Mouse (Mus musculus) hindbrain, embryonic 16.5 days (tissue): ENCODE results near the gene Itpka. TPM values are rescaled to one million over a fixed set of nuclear protein-coding genes. Genes with fewer than 3 reads are reported as not detected.
"Not testable (repeated sequence)": the region's sequence is repeated elsewhere in the genome, so short reads cannot be mapped to it uniquely, and the experiment has no call there.

Source experiments
- ATAC-seq: fragments of 200-750 bp; cut with Nextera tagmentation; 2 replicates; pipeline ENCODE4 v1.8.0; 2017; ENCODE audit warnings: moderate TSS enrichment, moderate library complexity
- H3K27ac ChIP-seq: fragments of 300-500 bp; sonication (generic); 2 replicates; pipeline ENCODE4 v1.5.1; 2014; ENCODE audit warnings: low read depth, mild to moderate bottlenecking, control low read depth, low read length, moderate library complexity
- H3K27me3 ChIP-seq: fragments of 300-500 bp; sonication (generic); replicated peaks from 2 replicates; pipeline ENCODE4 v1.6.1; 2014; ENCODE audit warnings: low read length; ENCODE audit not compliant: control insufficient read depth, insufficient read depth
- H3K36me3 ChIP-seq: fragments of 300-500 bp; sonication (generic); 2 replicates; pipeline ENCODE4 v1.6.1; 2014; ENCODE audit warnings: mild to moderate bottlenecking, low read length, moderate library complexity, mixed read lengths; ENCODE audit not compliant: control insufficient read depth, insufficient read depth
- H3K4me1 ChIP-seq: fragments of 300-500 bp; sonication (generic); 2 replicates; pipeline ENCODE4 v1.6.1; 2014; ENCODE audit warnings: low read depth, low read length; ENCODE audit not compliant: control insufficient read depth, insufficient read depth
- H3K4me2 ChIP-seq: fragments of 300-500 bp; sonication (generic); 2 replicates; pipeline ENCODE4 v1.6.1; 2014; ENCODE audit warnings: mild to moderate bottlenecking, low read length, control low read depth, moderate library complexity
- H3K4me3 ChIP-seq: fragments of 300-500 bp; sonication (generic); 2 replicates; pipeline ENCODE4 v1.5.1; 2014; ENCODE audit warnings: mild to moderate bottlenecking, low read length, control low read depth, moderate library complexity
- H3K9ac ChIP-seq: fragments of 300-500 bp; sonication (generic); 2 replicates; pipeline ENCODE4 v1.6.1; 2014; ENCODE audit warnings: low read depth, mild to moderate bottlenecking, control low read depth, low read length, moderate library complexity
- H3K9me3 ChIP-seq: fragments of 300-500 bp; sonication (generic); 2 replicates; pipeline ENCODE4 v1.6.1; 2014; ENCODE audit warnings: mild to moderate bottlenecking, low read length, moderate library complexity; ENCODE audit not compliant: control insufficient read depth
- WGBS: fragments of 180-500 bp; shearing (Covaris S2); extraction: QIAGEN DNeasy Blood & Tissue Kit; methylation state at CpG from one replicate; pipeline ENCODE4 v1.1.7; 2014; 5-methylcytosine and 5-hydroxymethylcytosine counted together
- polyA plus RNA-seq: library from polyadenylated mRNA; unstranded; fragments of >200 nt; fragmentation: Nextera tagmentation; extraction: Ambion mirVana; gene quantifications from 2 replicates; pipeline ENCODE4 v1.2.1, GENCODE M21; 2015

Itpka gene
- polyA plus RNA-seq = 0.14 and 0.54 TPM in 2 replicates

DNA sequence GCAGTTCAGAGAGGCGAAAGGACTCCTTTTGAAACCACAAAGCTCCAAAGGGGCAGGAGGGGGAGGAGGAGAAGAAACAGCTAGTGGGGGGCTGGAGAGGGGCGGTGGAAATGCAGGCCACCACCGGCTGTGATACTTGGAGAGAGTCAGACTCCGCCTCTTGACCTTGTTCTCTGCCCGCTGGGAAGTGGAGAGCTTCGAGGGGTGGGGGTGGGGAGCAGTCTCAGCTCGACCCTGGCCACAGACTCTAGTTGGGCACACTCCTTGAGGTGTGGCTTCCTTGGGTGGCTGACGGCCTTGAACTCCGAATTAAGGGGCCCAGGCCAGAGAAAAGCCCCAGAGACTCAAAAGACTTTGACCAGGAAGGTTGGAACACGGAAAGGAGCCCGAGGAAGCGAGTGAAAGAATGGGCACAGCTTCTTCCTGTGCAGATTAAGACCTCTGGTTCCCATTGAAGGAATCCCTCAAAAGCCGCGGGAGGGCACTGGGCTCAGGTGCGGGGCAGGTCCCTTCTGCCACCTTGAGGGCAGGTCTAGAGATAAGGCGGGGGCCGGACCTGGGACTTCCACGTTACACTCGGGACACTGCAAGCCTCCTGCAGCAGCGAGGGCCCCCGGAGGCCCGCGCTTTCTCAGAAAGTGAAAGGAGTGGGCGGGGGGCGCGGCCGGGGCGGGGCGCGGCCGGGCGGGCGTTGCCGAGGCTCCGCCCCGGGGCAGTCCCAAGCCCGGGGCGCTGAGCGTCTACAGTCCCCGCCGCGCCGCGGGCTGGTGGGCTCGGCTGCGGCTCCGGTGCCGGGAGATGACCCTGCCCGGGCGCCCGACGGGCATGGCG, at the start of gene Itpka:
TSS of gene Itpka (plus strand) at position 757 of the 831 bp plus-strand sequence.
- under 1% methylated on average over 36 of the region's 53 CpGs for WGBS
- peaks cover 47% of the 10 kb centered on the region for H3K27me3 ChIP-seq
- ATAC-seq = peak; percentile 64

DNA sequence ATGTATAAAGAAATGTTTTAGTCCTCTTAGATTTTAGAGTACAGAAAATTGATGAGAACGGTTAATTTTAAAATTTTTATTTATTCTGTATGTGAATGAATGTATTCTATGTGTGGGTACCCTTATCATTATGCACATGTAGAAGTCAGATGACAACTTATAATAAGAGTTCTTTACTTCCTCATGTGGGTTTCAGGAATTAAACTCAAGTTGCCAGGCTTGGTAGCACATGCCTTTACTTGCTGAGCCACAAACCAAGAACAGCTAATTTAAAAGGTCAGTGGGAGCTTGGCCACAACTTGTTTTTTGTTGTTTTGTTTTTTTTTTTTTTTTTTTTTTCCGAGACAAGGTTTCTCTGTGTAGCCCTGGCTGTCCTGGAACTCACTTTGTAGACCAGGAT, 47.3 kb upstream of the Itpka start:
- no peaks in the 10 kb centered on the region for H3K27me3 ChIP-seq
- no peak overlapping the region for H3K4me3 ChIP-seq
- H3K9me3 ChIP-seq = no peaks in the 10 kb centered on the region
- H3K4me2 ChIP-seq = no peak overlapping the region
- no peak for ATAC-seq
- H3K4me1 ChIP-seq = no peaks in the 10 kb centered on the region
- 93% methylated on average over 2 of the region's 2 CpGs for WGBS
- no peaks in the 10 kb centered on the region for H3K36me3 ChIP-seq
- no peak overlapping the region for H3K27ac ChIP-seq
- no peak overlapping the region for H3K9ac ChIP-seq

More for the DNA sequence above, at the start of gene Itpka:
- Histone ChIP-seq H3K9me3 (no peaks in the 10 kb centered on the region), H3K4me2 (peak within 1 kb of the TSS; percentile 96), H3K9ac (peak within 1 kb of the TSS; percentile 65), H3K27ac (no peak within 1 kb of the TSS), H3K4me3 (peak within 1 kb of the TSS; percentile 63), H3K36me3 (no peaks in the 10 kb centered on the region), H3K4me1 (peaks cover 25% of the 10 kb centered on the region)

DNA sequence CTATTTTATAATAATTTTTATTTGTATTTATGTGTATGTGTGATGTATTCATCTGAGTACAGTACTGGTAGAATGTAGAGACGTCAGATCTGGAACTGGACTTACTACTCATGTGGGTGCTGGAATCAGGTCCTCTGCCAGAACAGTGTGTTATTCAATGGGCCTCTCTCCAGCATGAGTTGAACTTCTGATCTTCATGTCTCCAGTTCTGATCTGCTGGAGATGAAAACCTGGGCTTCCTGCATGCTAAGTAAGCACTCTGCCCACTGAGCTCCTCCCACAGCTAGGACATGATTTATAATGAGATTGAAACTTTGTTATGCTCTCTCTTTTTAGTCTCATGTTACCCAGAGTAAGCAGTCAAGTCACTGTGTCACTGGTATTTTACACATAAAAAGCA, 46.0 kb upstream of the Itpka start:
- ATAC-seq = no peak
- H3K9me3 ChIP-seq = no peaks in the 10 kb centered on the region
- no peak overlapping the region for H3K9ac ChIP-seq
- no peaks in the 10 kb centered on the region for H3K36me3 ChIP-seq
- H3K4me3 ChIP-seq = no peak overlapping the region
- WGBS = 89% methylated on average over 1 of the region's 1 CpGs
- no peak overlapping the region for H3K27ac ChIP-seq
- no peaks in the 10 kb centered on the region for H3K4me1 ChIP-seq
- H3K27me3 ChIP-seq = no peaks in the 10 kb centered on the region
- H3K4me2 ChIP-seq = no peak overlapping the region

DNA sequence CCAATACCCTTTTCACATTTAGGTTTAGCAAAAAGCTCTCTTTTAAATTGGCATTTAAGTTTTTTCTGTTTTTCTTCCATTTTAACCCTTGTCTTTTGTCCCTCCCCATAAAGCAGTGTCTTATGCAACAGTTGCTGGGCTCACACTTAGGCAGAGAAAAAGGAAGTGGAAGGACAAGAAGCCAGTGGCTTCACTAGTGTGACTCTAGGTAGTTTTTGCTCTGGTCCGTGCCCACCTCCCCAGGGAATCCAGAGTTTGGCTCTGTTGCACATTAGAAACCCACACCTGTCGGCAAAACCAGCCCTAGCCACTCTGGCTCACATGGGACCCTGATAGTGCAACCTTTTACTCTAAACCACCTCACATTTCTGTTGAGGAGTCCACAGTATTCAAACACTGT, 43.7 kb upstream of the Itpka start:
- 79% methylated on average over 2 of the region's 2 CpGs for WGBS
- Histone ChIP-seq H3K9ac (no peak overlapping the region), H3K4me1 (no peaks in the 10 kb centered on the region), H3K27me3 (no peaks in the 10 kb centered on the region), H3K9me3 (no peaks in the 10 kb centered on the region), H3K36me3 (no peaks in the 10 kb centered on the region), H3K4me3 (no peak overlapping the region), H3K27ac (no peak overlapping the region), H3K4me2 (no peak overlapping the region)
- ATAC-seq = no peak

- Histone ChIP-seq H3K9ac (no peak overlapping the region), H3K27ac (no peak overlapping the region), H3K27me3 (no peaks in the 10 kb centered on the region), H3K4me2 (no peak overlapping the region), H3K4me1 (no peaks in the 10 kb centered on the region), H3K4me3 (no peak overlapping the region), H3K36me3 (no peaks in the 10 kb centered on the region), H3K9me3 (no peaks in the 10 kb centered on the region)
- WGBS = 100% methylated on average over 3 of the region's 3 CpGs
- ATAC-seq = no peak
Measured at GRCm38 (mm10) chr2:119699962-119700361, 42.2 kb upstream of the Itpka start.

- no peak overlapping the region for H3K27ac ChIP-seq
- no peak for ATAC-seq
- no peak overlapping the region for H3K9ac ChIP-seq
- H3K9me3 ChIP-seq = no peaks in the 10 kb centered on the region
- H3K36me3 ChIP-seq = peaks cover 12% of the 10 kb centered on the region; the same call in 1 of the 2 replicates
- H3K4me1 ChIP-seq = no peaks in the 10 kb centered on the region
- H3K4me2 ChIP-seq = no peak overlapping the region
- no peak overlapping the region for H3K4me3 ChIP-seq
- 96% methylated on average over 2 of the region's 2 CpGs for WGBS
- H3K27me3 ChIP-seq = no peaks in the 10 kb centered on the region
Measured at GRCm38 (mm10) chr2:119703171-119703570, 39.0 kb upstream of the Itpka start.

GRCm38 (mm10) chr2:119707676-119708075, 34.5 kb upstream of the Itpka start:
- no peak for ATAC-seq
- no peak overlapping the region for H3K4me2 ChIP-seq
- H3K9me3 ChIP-seq = no peaks in the 10 kb centered on the region
- WGBS = 88% methylated on average over 3 of the region's 3 CpGs
- H3K27ac ChIP-seq = no peak overlapping the region
- H3K4me3 ChIP-seq = no peak overlapping the region
- peaks cover 18% of the 10 kb centered on the region for H3K36me3 ChIP-seq
- H3K9ac ChIP-seq = no peak overlapping the region
- H3K4me1 ChIP-seq = no peaks in the 10 kb centered on the region
- no peaks in the 10 kb centered on the region for H3K27me3 ChIP-seq

GRCm38 (mm10) chr2:119710011-119710410, 32.1 kb upstream of the Itpka start:
- Histone ChIP-seq H3K27ac (no peak overlapping the region), H3K4me2 (no peak overlapping the region), H3K27me3 (no peaks in the 10 kb centered on the region), H3K4me3 (no peak overlapping the region), H3K4me1 (no peaks in the 10 kb centered on the region), H3K36me3 (peaks cover 21% of the 10 kb centered on the region), H3K9ac (no peak overlapping the region), H3K9me3 (no peaks in the 10 kb centered on the region)
- WGBS = 95% methylated on average over 3 of the region's 3 CpGs
- no peak for ATAC-seq

- H3K9ac ChIP-seq, H3K27ac ChIP-seq, H3K27me3 ChIP-seq, H3K4me2 ChIP-seq, H3K4me1 ChIP-seq, H3K9me3 ChIP-seq, ATAC-seq, H3K4me3 ChIP-seq: not testable (repeated sequence)
- WGBS = 94% methylated on average over 2 of the region's 2 CpGs
- peaks cover 24% of the 10 kb centered on the region for H3K36me3 ChIP-seq
Measured at GRCm38 (mm10) chr2:119715868-119716267, 26.3 kb upstream of the Itpka start.
